Mouse (Mus musculus) adrenal gland, adult 2 months (tissue): ENCODE results near the gene Gm7075. TPM values are rescaled to one million over a fixed set of nuclear protein-coding genes. Genes with fewer than 3 reads are reported as not detected.
"Not testable (repeated sequence)": the region's sequence is repeated elsewhere in the genome, so short reads cannot be mapped to it uniquely, and the experiment has no call there.

Experiments
- DNase-seq: peaks from one replicate; pipeline ENCODE4 v3.0.0; 2021
- long read RNA-seq: library from polyadenylated mRNA; stranded (forward); transcript quantifications from one replicate; pipeline ENCODE4 v2.0.0, GENCODE M21; 2021
- polyA plus RNA-seq: library from polyadenylated mRNA; depleted of rRNA; stranded (reverse); fragments of >200 nt; gene quantifications from 2 replicates; pipeline ENCODE4 v1.2.3, GENCODE M21; 2012; rRNA removed
- total RNA-seq, 2 experiments: library from RNA; stranded (reverse); gene quantifications; 2 replicates each; pipeline ENCODE4 v1.2.3; 2021

Gm7075 gene
- total RNA-seq (not detected), polyA plus RNA-seq (not detected in 2 replicates)
- long read RNA-seq, transcript Gm7075-201 (1 exons, 425 nt): major isoform, 26 of 26 reads
- long read RNA-seq, partial matches to known transcripts: 0 of 26 reads
- long read RNA-seq, other reads (novel, unspliced or antisense): 0 of 26 reads

GRCm38 (mm10) chr10:63421739-63422735 lies at the start of gene Gm7075:
TSS of gene Gm7075 (minus strand) at chr10:63421789.
- peak; percentile 50 for DNase-seq

GRCm38 (mm10) chr10:63460935-63461334 lies 39.3 kb upstream of the Gm7075 start:
- DNase-seq: no peak

- DNase-seq: peak; percentile 33
Measured at GRCm38 (mm10) chr10:63457292-63458128, 35.9 kb upstream of the Gm7075 start.

- peak; percentile 36 for DNase-seq
Measured at GRCm38 (mm10) chr10:63455110-63455878, 33.7 kb upstream of the Gm7075 start.

GRCm38 (mm10) chr10:63453926-63454325 lies 32.3 kb upstream of the Gm7075 start:
- no peak for DNase-seq

- DNase-seq: not testable (repeated sequence)
Measured at GRCm38 (mm10) chr10:63444602-63445387, 23.2 kb upstream of the Gm7075 start.

- no peak for DNase-seq
Measured at GRCm38 (mm10) chr10:63439694-63440228, 18.2 kb upstream of the Gm7075 start.

- no peak for DNase-seq
Measured at GRCm38 (mm10) chr10:63438736-63439262, 17.2 kb upstream of the Gm7075 start.

GRCm38 (mm10) chr10:63432887-63433286 lies 11.3 kb upstream of the Gm7075 start:
- DNase-seq: no peak

GRCm38 (mm10) chr10:63432099-63432498 lies 10.5 kb upstream of the Gm7075 start:
- DNase-seq: no peak

GRCm38 (mm10) chr10:63431221-63431736 lies 9.7 kb upstream of the Gm7075 start:
- DNase-seq: no peak

- DNase-seq: peak; percentile 92
Measured at GRCm38 (mm10) chr10:63429785-63430305, 8.3 kb upstream of the Gm7075 start, which contains the start of gene Ctnna3. TSS of gene Ctnna3 (plus strand) at chr10:63430098.

GRCm38 (mm10) chr10:63429380-63429779 lies 7.8 kb upstream of the Gm7075 start:
- DNase-seq: peak; percentile 99

GRCm38 (mm10) chr10:63429023-63429340 lies 7.4 kb upstream of the Gm7075 start:
- DNase-seq: no peak

- peak; percentile 43 for DNase-seq
Measured at GRCm38 (mm10) chr10:63428243-63429022, 6.8 kb upstream of the Gm7075 start.

GRCm38 (mm10) chr10:63427146-63427545 lies 5.6 kb upstream of the Gm7075 start:
- DNase-seq: no peak

- peak; percentile 35 for DNase-seq
Measured at GRCm38 (mm10) chr10:63424475-63424814, 2.9 kb upstream of the Gm7075 start.

- DNase-seq: no peak
Measured at GRCm38 (mm10) chr10:63423591-63424474, 2.2 kb upstream of the Gm7075 start.
